Mouse (Mus musculus) MEL (cell line): Measurements from ENCODE around the gene Cul9.

Experiments
- BHLHE40 ChIP-seq: IDR thresholded peaks from 2 replicates; pipeline ENCODE4 v1.6.1; 2012; ENCODE audit warnings: low read depth, mild to moderate bottlenecking, inconsistent platforms, low read length, improper control_type of control experiment, borderline replicate concordance
- CTCF ChIP-seq, 3 experiments: IDR thresholded peaks in 2 of 3; conservative IDR thresholded peaks in 1 of 3; 2 replicates each; pipeline ENCODE4 v1.5.1; 2011 to 2012; ENCODE audit warnings: low read length in 3 of 3, low read depth in 2 of 3, mild to moderate bottlenecking in 2 of 3, improper control_type of control experiment in 1 of 3, inconsistent platforms in 1 of 3, mixed read lengths in 1 of 3, moderate library complexity in 1 of 3; ENCODE audit not compliant: control insufficient read depth in 1 of 3, insufficient read depth in 1 of 3, poor library complexity in 1 of 3, severe bottlenecking in 1 of 3
- GATA1 ChIP-seq: IDR thresholded peaks from 2 replicates; pipeline ENCODE4 v1.6.1; 2011; ENCODE audit warnings: low read depth, low read length, improper control_type of control experiment
- NRF1 ChIP-seq: IDR thresholded peaks from 2 replicates; pipeline ENCODE4 v1.6.1; 2014; ENCODE audit warnings: low read depth, mild to moderate bottlenecking, inconsistent platforms, low read length, improper control_type of control experiment, moderate library complexity; ENCODE audit not compliant: poor library complexity, insufficient read depth, severe bottlenecking
- TCF12 ChIP-seq: IDR thresholded peaks from 2 replicates; pipeline ENCODE4 v1.6.1; 2014; ENCODE audit warnings: low read depth, mild to moderate bottlenecking, inconsistent platforms, low read length, improper control_type of control experiment, moderate library complexity
- ZC3H11A ChIP-seq: IDR thresholded peaks from 2 replicates; pipeline ENCODE4 v1.6.1; 2012; ENCODE audit warnings: low read depth, mild to moderate bottlenecking, inconsistent platforms, low read length, improper control_type of control experiment

GRCm38 (mm10) chr17:46591406-46591805, 45.2 kb upstream of the Cul9 start:
- no peak for TF ChIP-seq CTCF (IDR thresholded peaks at IDR 0.05 in 2 of 3, conservative IDR thresholded peaks at IDR 0.05 in 1 of 3; ENCODE audit: control insufficient read depth in 1 of 3, insufficient read depth in 1 of 3, low read depth in 2 of 3, low read length in 3 of 3, poor library complexity in 1 of 3, severe bottlenecking in 1 of 3)
- no peak for TF ChIP-seq GATA1
- no peak for TF ChIP-seq NRF1
- TF ChIP-seq BHLHE40, result no peak
- no peak for TF ChIP-seq ZC3H11A
- no peak for TF ChIP-seq TCF12
